Mouse (Mus musculus): Measurements from ENCODE around the gene Plxna4.
A peak's percentile ranks its signal among the peaks of the same experiment; 100 is the strongest.

Plxna4 gene

GRCm38 (mm10) chr6:32397133-32397730, 190.8 kb downstream of the Plxna4 start:
- peak; percentile 51 for DNase-seq

GRCm38 (mm10) chr6:32395415-32395814, 192.6 kb downstream of the Plxna4 start:
- DNase-seq = no peak

GRCm38 (mm10) chr6:32392262-32392661, 195.7 kb downstream of the Plxna4 start:
- no peak for DNase-seq

GRCm38 (mm10) chr6:32388276-32388675, 199.7 kb downstream of the Plxna4 start:
- DNase-seq = no peak

GRCm38 (mm10) chr6:32386915-32387314, 201.1 kb downstream of the Plxna4 start:
- DNase-seq = no peak

- no peak for DNase-seq
Measured at GRCm38 (mm10) chr6:32384937-32385336, 203.1 kb downstream of the Plxna4 start.

- no peak for DNase-seq
Measured at GRCm38 (mm10) chr6:32384423-32384822, 203.6 kb downstream of the Plxna4 start.

- DNase-seq = no peak
Measured at GRCm38 (mm10) chr6:32381516-32381915, 206.5 kb downstream of the Plxna4 start.

GRCm38 (mm10) chr6:32377181-32377580, 210.8 kb downstream of the Plxna4 start:
- DNase-seq = no peak

GRCm38 (mm10) chr6:32373931-32374361, 214.0 kb downstream of the Plxna4 start:
- no peak for DNase-seq

GRCm38 (mm10) chr6:32369092-32369491, 218.9 kb downstream of the Plxna4 start:
- DNase-seq = no peak

- DNase-seq = no peak
Measured at GRCm38 (mm10) chr6:32368408-32368807, 219.6 kb downstream of the Plxna4 start.

GRCm38 (mm10) chr6:32364933-32365332, 223.1 kb downstream of the Plxna4 start:
- DNase-seq = no peak

- no peak for DNase-seq
Measured at GRCm38 (mm10) chr6:32363489-32364068, 224.4 kb downstream of the Plxna4 start.

GRCm38 (mm10) chr6:32362421-32362820, 225.6 kb downstream of the Plxna4 start:
- DNase-seq = no peak

GRCm38 (mm10) chr6:32359675-32360074, 228.3 kb downstream of the Plxna4 start:
- DNase-seq = peak; percentile 17

GRCm38 (mm10) chr6:32357497-32357896, 230.5 kb downstream of the Plxna4 start:
- DNase-seq = no peak

- no peak for DNase-seq
Measured at GRCm38 (mm10) chr6:32355559-32355958, 232.4 kb downstream of the Plxna4 start.

GRCm38 (mm10) chr6:32348996-32349395, 239.0 kb downstream of the Plxna4 start:
- no peak for DNase-seq

- no peak for DNase-seq
Measured at GRCm38 (mm10) chr6:32348126-32348525, 239.9 kb downstream of the Plxna4 start.

- DNase-seq = no peak
Measured at GRCm38 (mm10) chr6:32346015-32346414, 242.0 kb downstream of the Plxna4 start.

GRCm38 (mm10) chr6:32342727-32343126, 245.3 kb downstream of the Plxna4 start:
- DNase-seq = no peak

- DNase-seq = no peak
Measured at GRCm38 (mm10) chr6:32342272-32342671, 245.7 kb downstream of the Plxna4 start.

GRCm38 (mm10) chr6:32338416-32338943, 249.5 kb downstream of the Plxna4 start:
- DNase-seq = no peak

GRCm38 (mm10) chr6:32331281-32331680, 256.7 kb downstream of the Plxna4 start:
- no peak for DNase-seq

Measured in right cerebral cortex, postnatal 25 days (tissue).